ENCODE assay signal across 32 mouse cellular contexts in genomic region chr10:34053987-34054386, GRCm38 (mm10). TPM values are rescaled to one million over a fixed set of nuclear protein-coding genes. Genes with fewer than 3 reads are reported as not detected.
DNase-seq lines count a peak whose midpoint lies in the region; ATAC-seq lines count a peak whose summit lies in the region.
"Had no signal": no experiment of that assay in that cellular context is flagged by ENCODE, and none has a peak within 500 bp of the region (broad histone marks: within the 10 kb centered on the region; RNA-seq: fewer than 3 reads in every experiment).

No protein-coding gene starts in this region.

- no peak overlapping the region for H3K4me3 ChIP-seq in kidney, embryonic 15.5 days (replicated peaks)
- H3K4me3 ChIP-seq: forebrain, embryonic 10.5 days; forebrain, embryonic 13.5 days; heart, adult 2 months; heart, embryonic 10.5 days; heart, embryonic 13.5 days; hindbrain, embryonic 10.5 days; hindbrain, embryonic 13.5 days had no signal

- no peak overlapping the region for H3K9ac ChIP-seq in kidney, embryonic 15.5 days
- H3K9ac ChIP-seq: forebrain, embryonic 13.5 days; heart, embryonic 13.5 days; hindbrain, embryonic 13.5 days had no signal

- no peak for ATAC-seq in kidney, embryonic 15.5 days (replicated peaks; ENCODE audit: low FRiP score)
- ATAC-seq in common myeloid progenitor, adult 5-6 weeks (replicated peaks; ENCODE audit: low read depth, poor library complexity, severe bottlenecking): 0 out of 2 replicates have a peak, but pooled peaks have one; percentile 39
- ATAC-seq: activated CD4-positive, CD25-positive, alpha-beta regulatory T cell, adult 4 months; CD4-positive, CD25-positive, alpha-beta regulatory T cell, adult 4 months; forebrain, embryonic 13.5 days; forebrain, embryonic 16.5 days; hindbrain, embryonic 16.5 days had no signal

- intact Hi-C loops in left cerebral cortex, postnatal 14 days (cut with DNase I): no loop called here

- no peaks in the 10 kb centered on the region for H3K36me3 ChIP-seq in kidney, embryonic 15.5 days
- H3K36me3 ChIP-seq: forebrain, embryonic 10.5 days; heart, embryonic 10.5 days; heart, embryonic 13.5 days; hindbrain, embryonic 10.5 days; hindbrain, embryonic 13.5 days had no signal

- no peaks in the 10 kb centered on the region for H3K9me3 ChIP-seq in kidney, embryonic 15.5 days (replicated peaks)
- H3K9me3 ChIP-seq: forebrain, embryonic 10.5 days; forebrain, embryonic 13.5 days; heart, embryonic 10.5 days; heart, embryonic 13.5 days; hindbrain, embryonic 10.5 days; hindbrain, embryonic 13.5 days had no signal

- H3K4me1 ChIP-seq in kidney, embryonic 15.5 days: no peaks in the 10 kb centered on the region
- H3K4me1 ChIP-seq: forebrain, embryonic 10.5 days; forebrain, embryonic 13.5 days; heart, embryonic 10.5 days; heart, embryonic 13.5 days; hindbrain, embryonic 10.5 days; hindbrain, embryonic 13.5 days had no signal

- H3K27ac ChIP-seq in kidney, embryonic 15.5 days: no peak overlapping the region
- H3K27ac ChIP-seq: forebrain, embryonic 10.5 days; forebrain, embryonic 13.5 days; heart, adult 2 months; heart, embryonic 10.5 days; heart, embryonic 13.5 days; hindbrain, embryonic 10.5 days; hindbrain, embryonic 13.5 days had no signal

- WGBS in kidney, embryonic 15.5 days: 82% methylated on average over 2 of the region's 2 CpGs

- no peaks in the 10 kb centered on the region for H3K27me3 ChIP-seq in kidney, embryonic 15.5 days
- H3K27me3 ChIP-seq: forebrain, embryonic 13.5 days; heart, embryonic 13.5 days; hindbrain, embryonic 13.5 days had no signal

- peak; percentile 5 to 33 for DNase-seq in kidney, postnatal 4 days
- peak; percentile 31 for DNase-seq in thymus, postnatal 0 days (ENCODE audit: low spot score)
- DNase-seq in thymus, postnatal 10 days (ENCODE audit: low spot score in 2 of 2): no peak
- no peak for DNase-seq in left cerebral cortex, postnatal 14 days (ENCODE audit: low spot score in 2 of 2)
- DNase-seq: adrenal gland, adult 8-10 months; adrenal gland, postnatal 25 days; cerebellum, adult 11-12 months; cerebellum, adult 8-10 months; cerebellum, postnatal 10 days; cerebellum, postnatal 36 days; gastrocnemius, postnatal 10 days; gastrocnemius, postnatal 36 days; heart, adult 2 months had no signal

- H3K4me2 ChIP-seq in kidney, embryonic 15.5 days: no peak overlapping the region
- H3K4me2 ChIP-seq: forebrain, embryonic 13.5 days; heart, embryonic 13.5 days; hindbrain, embryonic 13.5 days had no signal

RNA-seq across cellular contexts. Expression of gene Calhm4, which starts 9.9 kb away (rescaled TPM):
- polyA plus RNA-seq in kidney, embryonic 15.5 days (2015; fragmentation: Nextera tagmentation; extraction: Ambion mirVana): not detected in 2 replicates
- 0.03 and 0.07 TPM in 2 replicates for polyA plus RNA-seq in thymus, postnatal 0 days (2015; fragmentation: Nextera tagmentation; extraction: Ambion mirVana)
- not detected in 2 replicates for total RNA-seq in common myeloid progenitor, adult 5-6 weeks (2017)
- not detected for total RNA-seq in left cerebral cortex, postnatal 14 days (2021)
- total RNA-seq: adrenal gland, adult 8-10 months; adrenal gland, postnatal 25 days; gastrocnemius, adult 18-20 months; gastrocnemius, postnatal 10 days; gastrocnemius, postnatal 36 days; granulocyte monocyte progenitor cell, adult 5-6 weeks; heart, adult 2 months; heart, postnatal 25 days had no signal
- polyA plus RNA-seq: activated CD4-positive, CD25-positive, alpha-beta regulatory T cell, adult 4 months; brain, embryonic 14.5 days; C2C12; CD4-positive, CD25-positive, alpha-beta regulatory T cell, adult 4 months; embryonic facial prominence, embryonic 11.5 days; forebrain, embryonic 13.5 days; heart, adult 2 months; heart, embryonic 10.5 days; heart, embryonic 13.5 days; heart, embryonic 16.5 days; hindbrain, embryonic 10.5 days; hindbrain, embryonic 13.5 days; hindbrain, embryonic 16.5 days had no signal

RNA-seq across cellular contexts. Expression of gene Trappc3l, which starts 16.6 kb away (rescaled TPM):
- polyA plus RNA-seq in kidney, embryonic 15.5 days (2015; fragmentation: Nextera tagmentation; extraction: Ambion mirVana): not detected in 2 replicates
- 0.10 TPM in 1 of 2 replicates, not detected in the other for polyA plus RNA-seq in thymus, postnatal 0 days (2015; fragmentation: Nextera tagmentation; extraction: Ambion mirVana)
- total RNA-seq in common myeloid progenitor, adult 5-6 weeks (2017): not detected in 2 replicates
- not detected for total RNA-seq in left cerebral cortex, postnatal 14 days (2021)
- total RNA-seq: adrenal gland, adult 8-10 months; adrenal gland, postnatal 25 days; gastrocnemius, adult 18-20 months; gastrocnemius, postnatal 10 days; gastrocnemius, postnatal 36 days; granulocyte monocyte progenitor cell, adult 5-6 weeks; heart, adult 2 months; heart, postnatal 25 days had no signal
- polyA plus RNA-seq: activated CD4-positive, CD25-positive, alpha-beta regulatory T cell, adult 4 months; C2C12; CD4-positive, CD25-positive, alpha-beta regulatory T cell, adult 4 months; embryonic facial prominence, embryonic 11.5 days; forebrain, embryonic 10.5 days; forebrain, embryonic 13.5 days; forebrain, embryonic 16.5 days; heart, adult 2 months; heart, embryonic 10.5 days; heart, embryonic 13.5 days; heart, embryonic 16.5 days; hindbrain, embryonic 10.5 days; hindbrain, embryonic 13.5 days; hindbrain, embryonic 16.5 days had no signal

RNA-seq across cellular contexts. Expression of gene Rwdd1, which starts 34.6 kb away (rescaled TPM):
- 121 and 133 TPM in 2 replicates for polyA plus RNA-seq in kidney, embryonic 15.5 days (2015; fragmentation: Nextera tagmentation; extraction: Ambion mirVana)
- 150 and 151 TPM in 2 replicates for polyA plus RNA-seq in thymus, postnatal 0 days (2015; fragmentation: Nextera tagmentation; extraction: Ambion mirVana)
- total RNA-seq in common myeloid progenitor, adult 5-6 weeks (2017): 165 and 212 TPM in 2 replicates
- total RNA-seq in left cerebral cortex, postnatal 14 days (2021): 100 to 1,000 TPM in 1 of 2 experiments, 10 to 100 TPM in 1; 95.5 to 103 TPM

RNA-seq across cellular contexts. Expression of gene Calhm5, which starts 42.3 kb away (rescaled TPM):
- polyA plus RNA-seq in kidney, embryonic 15.5 days (2015; fragmentation: Nextera tagmentation; extraction: Ambion mirVana): 0.39 and 0.74 TPM in 2 replicates
- 0.10 and 0.14 TPM in 2 replicates for polyA plus RNA-seq in thymus, postnatal 0 days (2015; fragmentation: Nextera tagmentation; extraction: Ambion mirVana)
- not detected in 2 replicates for total RNA-seq in common myeloid progenitor, adult 5-6 weeks (2017)
- 1 to 10 TPM; 1.9 to 2.5 TPM for total RNA-seq in left cerebral cortex, postnatal 14 days (2021)
- total RNA-seq: granulocyte monocyte progenitor cell, adult 5-6 weeks had no signal
- polyA plus RNA-seq: activated CD4-positive, CD25-positive, alpha-beta regulatory T cell, adult 4 months; CD4-positive, CD25-positive, alpha-beta regulatory T cell, adult 4 months had no signal

Comparison
In these comparisons a context has a peak if more than half of its experiments do, and no peak if none do; other contexts are left out.
1. DNase-seq: peak in kidney, postnatal 4 days (2 of 2) and thymus, postnatal 0 days (single experiment); none in thymus, postnatal 10 days (0 of 2) and left cerebral cortex, postnatal 14 days (0 of 2).